Mouse (Mus musculus): Measurements from ENCODE around the gene Pstpip1. TPM values are rescaled to one million over a fixed set of nuclear protein-coding genes. Genes with fewer than 3 reads are reported as not detected.

Gene Pstpip1
- polyA plus RNA-seq, 1 experiment, result 7.5 TPM

- Histone ChIP-seq H3K4me1 (ENCODE audit: control insufficient read depth, insufficient read depth, insufficient read length, low read length) (peaks cover 2% of the 10 kb centered on the region; the same call in 1 of the 2 replicates), H3K4me3 (ENCODE audit: low read depth, low read length) (no peak overlapping the region), H3K36me3 (ENCODE audit: control insufficient read depth, insufficient read depth, low read length) (no peaks in the 10 kb centered on the region), H3K27ac (ENCODE audit: insufficient read depth, low read depth, low read length) (no peak overlapping the region), H3K27me3 (ENCODE audit: control insufficient read depth, insufficient read depth, low read length) (no peaks in the 10 kb centered on the region)
- WGBS, result 86% methylated on average over 4 of the region's 4 CpGs
- TF ChIP-seq POLR2A (IDR thresholded peaks at IDR 0.05; ENCODE audit: low read depth, low read length) (no peak), CTCF (IDR thresholded peaks at IDR 0.05; ENCODE audit: extremely low read depth, insufficient read length, insufficient replicate concordance, low read depth, low read length) (no peak)
Measured at GRCm38 (mm10) chr9:56067964-56068363, 21.8 kb upstream of the Pstpip1 start.

DNA sequence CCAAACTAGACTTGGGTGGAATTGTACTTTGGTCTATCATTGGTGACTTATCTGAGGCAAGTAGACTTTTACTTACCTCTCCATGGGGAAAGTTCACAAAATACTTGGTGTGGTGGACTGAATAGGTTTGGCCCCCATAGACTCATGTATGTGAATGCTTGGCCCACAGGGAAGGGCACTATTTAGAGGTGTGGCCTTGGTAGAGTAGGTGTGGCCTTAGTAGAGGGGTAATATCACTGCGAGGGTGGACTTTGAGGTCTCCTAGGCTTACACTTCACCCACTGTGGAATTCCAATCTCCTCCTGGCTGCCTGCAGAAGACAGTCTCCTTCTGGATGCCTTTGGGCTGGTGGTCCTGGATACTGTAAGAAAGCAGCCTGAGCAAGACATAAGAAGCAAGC lies 21.1 kb upstream of the Pstpip1 start:
- H3K27ac ChIP-seq (ENCODE audit: insufficient read depth, low read depth, low read length), result peak overlapping the region; percentile 54; the same call in 1 of the 2 replicates
- H3K36me3 ChIP-seq (ENCODE audit: control insufficient read depth, insufficient read depth, low read length), result no peaks in the 10 kb centered on the region
- no peak overlapping the region for H3K4me3 ChIP-seq (ENCODE audit: low read depth, low read length)
- H3K4me1 ChIP-seq (ENCODE audit: control insufficient read depth, insufficient read depth, insufficient read length, low read length), result peaks cover 2% of the 10 kb centered on the region; the same call in 1 of the 2 replicates
- no peak for TF ChIP-seq POLR2A (IDR thresholded peaks at IDR 0.05; ENCODE audit: low read depth, low read length)
- no peak for TF ChIP-seq CTCF (IDR thresholded peaks at IDR 0.05; ENCODE audit: extremely low read depth, insufficient read length, insufficient replicate concordance, low read depth, low read length)
- no peaks in the 10 kb centered on the region for H3K27me3 ChIP-seq (ENCODE audit: control insufficient read depth, insufficient read depth, low read length)
- 38% methylated on average over 1 of the region's 1 CpGs for WGBS

GRCm38 (mm10) chr9:56072861-56073260 lies 16.9 kb upstream of the Pstpip1 start:
- H3K4me1 ChIP-seq (ENCODE audit: control insufficient read depth, insufficient read depth, insufficient read length, low read length), result peaks cover 7% of the 10 kb centered on the region; the same call in 1 of the 2 replicates
- TF ChIP-seq CTCF (IDR thresholded peaks at IDR 0.05; ENCODE audit: extremely low read depth, insufficient read length, insufficient replicate concordance, low read depth, low read length), result no peak
- no peak for TF ChIP-seq POLR2A (IDR thresholded peaks at IDR 0.05; ENCODE audit: low read depth, low read length)
- WGBS, result 54% methylated on average over 2 of the region's 2 CpGs

DNA sequence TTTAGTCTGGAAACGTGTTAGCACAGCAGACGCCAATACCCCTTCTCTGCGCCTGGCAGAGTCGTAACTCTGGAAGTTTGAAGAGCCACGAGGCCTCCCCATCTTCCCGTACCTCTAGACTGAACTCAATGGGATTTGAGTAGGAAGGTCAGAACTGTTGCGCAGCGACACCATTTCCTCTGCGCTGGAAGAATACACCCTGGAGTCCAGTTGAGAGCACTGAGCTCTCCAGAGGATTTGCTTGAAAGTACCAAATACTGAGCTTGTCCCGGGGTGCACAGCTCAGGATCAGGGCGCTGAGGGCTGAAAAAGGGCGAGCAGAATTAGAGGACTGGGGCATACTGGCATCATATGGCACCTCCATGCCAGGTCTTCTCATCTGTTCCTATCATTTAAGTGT lies 14.9 kb upstream of the Pstpip1 start:
- H3K36me3 ChIP-seq (ENCODE audit: control insufficient read depth, insufficient read depth, low read length), result no peaks in the 10 kb centered on the region
- H3K27ac ChIP-seq (ENCODE audit: insufficient read depth, low read depth, low read length), result no peak overlapping the region
- TF ChIP-seq CTCF (IDR thresholded peaks at IDR 0.05; ENCODE audit: extremely low read depth, insufficient read length, insufficient replicate concordance, low read depth, low read length), result no peak
- TF ChIP-seq POLR2A (IDR thresholded peaks at IDR 0.05; ENCODE audit: low read depth, low read length), result no peak
- no peak overlapping the region for H3K4me3 ChIP-seq (ENCODE audit: low read depth, low read length)
- H3K27me3 ChIP-seq (ENCODE audit: control insufficient read depth, insufficient read depth, low read length), result no peaks in the 10 kb centered on the region
- 87% methylated on average over 12 of the region's 12 CpGs for WGBS
- H3K4me1 ChIP-seq (ENCODE audit: control insufficient read depth, insufficient read depth, insufficient read length, low read length), result peaks cover 5% of the 10 kb centered on the region; the same call in 1 of the 2 replicates

More at GRCm38 (mm10) chr9:56072861-56073260, 16.9 kb upstream of the Pstpip1 start:
- no peak overlapping the region for H3K27ac ChIP-seq (ENCODE audit: insufficient read depth, low read depth, low read length)
- no peaks in the 10 kb centered on the region for H3K36me3 ChIP-seq (ENCODE audit: control insufficient read depth, insufficient read depth, low read length)
- no peaks in the 10 kb centered on the region for H3K27me3 ChIP-seq (ENCODE audit: control insufficient read depth, insufficient read depth, low read length)
- H3K4me3 ChIP-seq (ENCODE audit: low read depth, low read length), result no peak overlapping the region

DNA sequence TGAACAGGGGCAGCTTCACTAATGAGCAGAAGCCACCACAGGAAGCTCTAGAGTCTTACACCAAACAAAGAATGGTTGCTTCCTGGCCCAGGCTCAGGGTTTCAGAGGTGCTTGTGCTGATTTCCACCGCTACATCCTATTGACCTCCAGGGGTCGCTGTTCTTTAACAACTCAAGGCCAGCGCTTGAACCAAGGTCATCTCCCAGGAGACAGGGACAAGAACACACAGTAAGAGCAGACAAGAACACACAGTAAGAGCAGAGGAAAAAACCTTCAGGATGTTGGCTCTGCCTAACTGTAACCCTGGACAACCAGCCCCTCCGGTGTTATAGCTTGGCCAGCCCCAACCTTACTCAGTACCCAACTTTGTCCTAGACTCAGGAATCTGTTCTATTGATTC lies 14.5 kb upstream of the Pstpip1 start:
- 9% methylated on average over 4 of the region's 4 CpGs for WGBS

DNA sequence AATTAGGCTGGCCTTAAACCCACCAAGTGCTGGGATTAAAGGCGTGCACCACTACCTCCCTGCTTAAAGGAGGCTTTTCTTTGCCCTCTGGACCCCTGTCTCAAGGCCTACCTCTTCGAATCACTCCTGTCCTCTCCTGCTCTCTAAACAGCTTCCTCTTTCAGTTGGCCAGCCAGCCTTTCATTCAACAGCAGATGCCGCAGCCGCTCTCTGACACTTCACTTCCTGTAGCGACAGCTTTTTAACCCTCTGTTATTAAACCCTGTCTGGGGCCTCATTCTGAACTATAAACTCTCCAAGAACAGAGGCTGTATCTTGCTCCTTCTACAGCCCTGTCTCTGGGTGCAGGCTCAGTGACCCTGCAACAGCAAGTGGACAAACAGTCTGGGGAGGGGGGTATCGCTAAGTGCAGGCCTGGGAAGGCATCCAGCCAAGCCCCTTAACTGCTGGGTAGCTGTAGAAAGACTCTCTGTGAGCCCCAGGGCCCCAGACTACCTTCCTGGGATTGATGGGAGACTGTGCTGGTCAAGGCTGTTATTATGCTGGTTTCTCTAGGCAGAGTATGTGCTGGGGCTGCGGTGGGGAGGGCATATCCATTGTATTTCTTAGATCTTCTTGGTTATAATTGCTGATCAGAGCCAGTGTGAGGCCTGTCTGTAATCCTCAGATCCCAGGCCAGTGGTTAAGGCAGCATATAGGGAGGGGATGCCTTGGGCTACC lies 13.7 kb upstream of the Pstpip1 start:
- H3K36me3 ChIP-seq (ENCODE audit: control insufficient read depth, insufficient read depth, low read length), result no peaks in the 10 kb centered on the region
- no peak overlapping the region for H3K4me3 ChIP-seq (ENCODE audit: low read depth, low read length)
- 28% methylated on average over 7 of the region's 7 CpGs for WGBS
- no peaks in the 10 kb centered on the region for H3K27me3 ChIP-seq (ENCODE audit: control insufficient read depth, insufficient read depth, low read length)
- H3K27ac ChIP-seq (ENCODE audit: insufficient read depth, low read depth, low read length), result peak overlapping the region; percentile 72
- TF ChIP-seq POLR2A (IDR thresholded peaks at IDR 0.05; ENCODE audit: low read depth, low read length) (no peak), CTCF (IDR thresholded peaks at IDR 0.05; ENCODE audit: extremely low read depth, insufficient read length, insufficient replicate concordance, low read depth, low read length) (no peak)
- H3K4me1 ChIP-seq (ENCODE audit: control insufficient read depth, insufficient read depth, insufficient read length, low read length), result peaks cover 5% of the 10 kb centered on the region; the same call in 1 of the 2 replicates

More for the DNA sequence above, 14.5 kb upstream of the Pstpip1 start:
- no peak for TF ChIP-seq POLR2A (IDR thresholded peaks at IDR 0.05; ENCODE audit: low read depth, low read length)
- peak; percentile 74; the same call in 1 of the 2 replicates for TF ChIP-seq CTCF (IDR thresholded peaks at IDR 0.05; ENCODE audit: extremely low read depth, insufficient read length, insufficient replicate concordance, low read depth, low read length)
- Histone ChIP-seq H3K36me3 (ENCODE audit: control insufficient read depth, insufficient read depth, low read length) (no peaks in the 10 kb centered on the region), H3K27ac (ENCODE audit: insufficient read depth, low read depth, low read length) (peak overlapping the region; percentile 72), H3K4me1 (ENCODE audit: control insufficient read depth, insufficient read depth, insufficient read length, low read length) (peaks cover 5% of the 10 kb centered on the region; the same call in 1 of the 2 replicates), H3K27me3 (ENCODE audit: control insufficient read depth, insufficient read depth, low read length) (no peaks in the 10 kb centered on the region), H3K4me3 (ENCODE audit: low read depth, low read length) (no peak overlapping the region)

DNA sequence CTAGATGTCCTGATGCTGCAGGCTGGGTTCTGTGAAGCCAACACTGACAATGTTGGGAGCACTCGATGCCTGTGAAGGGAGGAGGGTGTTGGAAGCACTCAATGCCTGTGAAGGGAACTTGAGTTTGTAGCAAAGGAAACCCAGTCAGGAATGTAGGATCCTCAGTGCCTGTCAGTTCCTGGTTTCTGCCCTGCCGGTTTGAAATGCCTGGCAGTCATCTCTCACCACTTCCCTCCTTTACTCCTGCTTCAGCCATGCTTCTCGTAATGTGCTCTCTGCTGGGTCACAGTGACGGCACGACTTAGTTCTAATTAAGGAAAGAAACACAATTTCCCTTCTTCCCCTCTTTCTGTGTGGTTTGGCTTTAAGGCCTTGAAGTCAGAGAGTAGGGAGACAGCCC lies 10.2 kb upstream of the Pstpip1 start:
- Histone ChIP-seq H3K27me3 (ENCODE audit: control insufficient read depth, insufficient read depth, low read length) (no peaks in the 10 kb centered on the region), H3K4me1 (ENCODE audit: control insufficient read depth, insufficient read depth, insufficient read length, low read length) (peaks cover 5% of the 10 kb centered on the region; the same call in 1 of the 2 replicates), H3K27ac (ENCODE audit: insufficient read depth, low read depth, low read length) (no peak overlapping the region), H3K4me3 (ENCODE audit: low read depth, low read length) (no peak overlapping the region), H3K36me3 (ENCODE audit: control insufficient read depth, insufficient read depth, low read length) (no peaks in the 10 kb centered on the region)
- whole genome bisulfite sequencing, result 77% methylated on average over 5 of the region's 5 CpGs
- TF ChIP-seq CTCF (IDR thresholded peaks at IDR 0.05; ENCODE audit: extremely low read depth, insufficient read length, insufficient replicate concordance, low read depth, low read length) (no peak), POLR2A (IDR thresholded peaks at IDR 0.05; ENCODE audit: low read depth, low read length) (no peak)

Measured in small intestine, adult 2 months (tissue).